Mouse (Mus musculus) B cell, adult 2 months (primary cell): Measurements from ENCODE around the gene Osbpl9.

Experiments used
- DNase-seq, 2 experiments: peaks; one replicate each; pipeline ENCODE4 v3.0.0; 2022

Gene Osbpl9

GRCm38 (mm10) chr4:109030266-109030665, 171.8 kb downstream of the Osbpl9 start:
- no peak for DNase-seq

- DNase-seq = no peak
Measured at GRCm38 (mm10) chr4:109029857-109030256, 172.2 kb downstream of the Osbpl9 start.

GRCm38 (mm10) chr4:109026543-109026942, 175.5 kb downstream of the Osbpl9 start:
- no peak for DNase-seq

GRCm38 (mm10) chr4:109025061-109025460, 177.0 kb downstream of the Osbpl9 start:
- no peak for DNase-seq

GRCm38 (mm10) chr4:109021976-109022375, 180.1 kb downstream of the Osbpl9 start:
- DNase-seq = no peak

GRCm38 (mm10) chr4:109019301-109019700, 182.8 kb downstream of the Osbpl9 start:
- DNase-seq = no peak

GRCm38 (mm10) chr4:109017441-109017840, 184.6 kb downstream of the Osbpl9 start:
- DNase-seq = no peak

- no peak for DNase-seq
Measured at GRCm38 (mm10) chr4:109014091-109014490, 188.0 kb downstream of the Osbpl9 start.
